Mouse (Mus musculus) kidney, postnatal 0 days (tissue): ENCODE measurements at regions not wholly inside any gene's neighbourhood (a gene's known extent, or its start where the extent isn't known, plus 50 kb on each side); places are given as distances from the start of the nearest gene placed in this dataset.

Experiments
- ATAC-seq: fragments of 200-750 bp; cut with Nextera tagmentation; replicated peaks from 2 replicates; pipeline ENCODE4 v1.8.0; 2017; ENCODE audit warnings: low read depth, moderate number of reproducible peaks, moderate TSS enrichment, moderate library complexity; ENCODE audit not compliant: low FRiP score
- DNase-seq: peaks from one replicate; pipeline ENCODE4 v3.0.0-alpha.2; 2016; ENCODE audit warnings: low spot score
- H3K27ac ChIP-seq: fragments of 300-500 bp; sonication (generic); 2 replicates; pipeline ENCODE4 v1.5.1; 2014; ENCODE audit warnings: mild to moderate bottlenecking
- H3K27me3 ChIP-seq: fragments of 300-500 bp; sonication (generic); 2 replicates; pipeline ENCODE4 v1.6.1; 2014; ENCODE audit warnings: low read length, mixed read lengths; ENCODE audit not compliant: insufficient read depth
- H3K36me3 ChIP-seq: fragments of 300-500 bp; sonication (generic); 2 replicates; pipeline ENCODE4 v1.6.1; 2014; ENCODE audit warnings: low read length, mixed read lengths; ENCODE audit not compliant: insufficient read depth
- H3K4me1 ChIP-seq: fragments of 300-500 bp; sonication (generic); replicated peaks from 2 replicates; pipeline ENCODE4 v1.6.1; 2014; ENCODE audit warnings: antibody characterized with exemption, low read length, mixed read lengths; ENCODE audit not compliant: insufficient read depth
- H3K4me2 ChIP-seq: fragments of 300-500 bp; sonication (generic); 2 replicates; pipeline ENCODE4 v1.6.1; 2014; ENCODE audit warnings: mild to moderate bottlenecking, low read length, moderate library complexity, mixed read lengths
- H3K4me3 ChIP-seq: fragments of 300-500 bp; sonication (generic); replicated peaks from 2 replicates; pipeline ENCODE4 v1.5.1; 2014; ENCODE audit warnings: low read depth, low read length
- H3K9ac ChIP-seq: fragments of 300-500 bp; sonication (generic); 2 replicates; pipeline ENCODE4 v1.6.1; 2014; ENCODE audit warnings: low read depth, low read length
- H3K9me3 ChIP-seq: fragments of 300-500 bp; sonication (generic); replicated peaks from 2 replicates; pipeline ENCODE4 v1.6.1; 2016; ENCODE audit warnings: low read length, inconsistent platforms, mixed read lengths
- CTCF ChIP-seq: IDR thresholded peaks from 2 replicates; pipeline ENCODE4 v1.5.1; 2016; ENCODE audit warnings: antibody characterized with exemption, low read depth, mild to moderate bottlenecking, moderate library complexity
- WGBS: fragments of 180-500 bp; shearing (Covaris S2); extraction: QIAGEN DNeasy Blood & Tissue Kit; methylation state at CpG from one replicate; pipeline ENCODE4 v1.1.7; 2014; 5-methylcytosine and 5-hydroxymethylcytosine counted together

DNA sequence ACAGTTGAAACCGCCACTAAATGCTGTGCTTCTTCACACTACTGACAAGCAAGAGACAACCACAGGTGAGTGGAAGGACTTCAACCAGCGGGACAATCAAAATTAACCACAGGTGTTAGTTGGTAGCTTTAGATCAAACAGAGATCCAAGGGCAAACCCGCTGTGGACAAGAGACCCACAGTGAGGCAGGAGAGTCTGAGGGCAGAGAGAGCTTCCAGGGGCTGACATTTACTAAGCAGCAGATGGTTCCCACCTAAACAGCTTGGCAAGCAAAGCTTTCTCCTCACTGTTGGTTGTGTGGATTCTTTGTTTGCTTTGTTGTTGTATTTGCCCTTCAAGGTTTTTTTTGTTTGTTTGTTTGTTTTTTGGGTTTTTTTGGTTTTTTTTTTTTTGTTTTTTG is 227.9 kb upstream of the Akirin2 start:
- Histone ChIP-seq H3K4me3 (no peak overlapping the region), H3K27ac (no peak overlapping the region), H3K36me3 (no peaks in the 10 kb centered on the region), H3K9me3 (no peaks in the 10 kb centered on the region), H3K4me1 (no peaks in the 10 kb centered on the region), H3K27me3 (no peaks in the 10 kb centered on the region), H3K9ac (no peak overlapping the region), H3K4me2 (no peak overlapping the region)
- ATAC-seq (no peak), DNase-seq (no peak)
- TF ChIP-seq CTCF: no peak
- WGBS: 72% methylated on average over 3 of the region's 3 CpGs

- Histone ChIP-seq H3K4me3 (no peak overlapping the region), H3K9me3 (no peaks in the 10 kb centered on the region), H3K4me1 (no peaks in the 10 kb centered on the region), H3K27ac (no peak overlapping the region), H3K4me2 (no peak overlapping the region), H3K36me3 (no peaks in the 10 kb centered on the region), H3K27me3 (no peaks in the 10 kb centered on the region), H3K9ac (no peak overlapping the region)
- DNase-seq: no peak
- TF ChIP-seq CTCF: no peak
- WGBS: 83% methylated on average over 19 of the region's 19 CpGs
- no peak for ATAC-seq
Measured at GRCm38 (mm10) chr4:34328151-34328785, 222.5 kb upstream of the Akirin2 start.

GRCm38 (mm10) chr4:34336971-34337797 is 213.6 kb upstream of the Akirin2 start:
- H3K27ac ChIP-seq: no peak overlapping the region
- no peak overlapping the region for H3K4me3 ChIP-seq
- TF ChIP-seq CTCF: no peak
- 48% methylated on average over 14 of the region's 14 CpGs for WGBS
- ATAC-seq (no peak), DNase-seq (peak; percentile 21)
- H3K9ac ChIP-seq: no peak overlapping the region
- H3K9me3 ChIP-seq: no peaks in the 10 kb centered on the region
- no peaks in the 10 kb centered on the region for H3K4me1 ChIP-seq
- 0 out of 2 replicates have a peak overlapping the region, but pooled peaks have one; percentile 19 for H3K4me2 ChIP-seq
- no peaks in the 10 kb centered on the region for H3K36me3 ChIP-seq
- H3K27me3 ChIP-seq: no peaks in the 10 kb centered on the region

- no peak for ATAC-seq
- no peaks in the 10 kb centered on the region for H3K4me1 ChIP-seq
- H3K36me3 ChIP-seq: no peaks in the 10 kb centered on the region
- DNase-seq: no peak
- no peak overlapping the region for H3K9ac ChIP-seq
- no peaks in the 10 kb centered on the region for H3K9me3 ChIP-seq
- no peak overlapping the region for H3K27ac ChIP-seq
- no peak for TF ChIP-seq CTCF
- no peak overlapping the region for H3K4me2 ChIP-seq
- H3K27me3 ChIP-seq: no peaks in the 10 kb centered on the region
- WGBS: 82% methylated on average over 13 of the region's 13 CpGs
- no peak overlapping the region for H3K4me3 ChIP-seq
Measured at GRCm38 (mm10) chr4:34337852-34338251, 212.9 kb upstream of the Akirin2 start.

DNA sequence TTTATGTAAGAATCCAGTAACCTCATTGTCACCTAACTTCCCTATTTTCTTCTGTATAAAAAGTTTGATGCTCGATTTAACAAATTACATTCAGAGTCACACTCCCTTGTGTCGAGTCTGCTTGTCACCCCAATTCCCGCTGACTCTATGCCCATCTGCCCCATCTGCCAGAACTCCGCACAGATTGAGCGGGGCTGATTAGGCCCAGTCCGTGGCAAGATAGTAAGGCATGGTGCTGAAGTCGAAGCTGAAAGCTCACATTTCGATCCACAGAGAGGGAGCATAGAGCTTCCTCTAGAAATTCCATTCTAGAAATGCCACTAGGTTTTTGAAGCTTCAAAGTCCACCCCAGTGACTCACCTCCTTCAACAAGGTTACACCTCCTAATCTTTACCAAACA is 210.7 kb upstream of the Akirin2 start:
- H3K4me2 ChIP-seq: no peak overlapping the region
- no peak for DNase-seq
- H3K4me1 ChIP-seq: no peaks in the 10 kb centered on the region
- H3K9me3 ChIP-seq: no peaks in the 10 kb centered on the region
- no peak overlapping the region for H3K4me3 ChIP-seq
- no peaks in the 10 kb centered on the region for H3K27me3 ChIP-seq
- 90% methylated on average over 8 of the region's 8 CpGs for WGBS
- no peak for ATAC-seq
- H3K27ac ChIP-seq: no peak overlapping the region
- no peak overlapping the region for H3K9ac ChIP-seq
- no peak for TF ChIP-seq CTCF
- no peaks in the 10 kb centered on the region for H3K36me3 ChIP-seq

DNA sequence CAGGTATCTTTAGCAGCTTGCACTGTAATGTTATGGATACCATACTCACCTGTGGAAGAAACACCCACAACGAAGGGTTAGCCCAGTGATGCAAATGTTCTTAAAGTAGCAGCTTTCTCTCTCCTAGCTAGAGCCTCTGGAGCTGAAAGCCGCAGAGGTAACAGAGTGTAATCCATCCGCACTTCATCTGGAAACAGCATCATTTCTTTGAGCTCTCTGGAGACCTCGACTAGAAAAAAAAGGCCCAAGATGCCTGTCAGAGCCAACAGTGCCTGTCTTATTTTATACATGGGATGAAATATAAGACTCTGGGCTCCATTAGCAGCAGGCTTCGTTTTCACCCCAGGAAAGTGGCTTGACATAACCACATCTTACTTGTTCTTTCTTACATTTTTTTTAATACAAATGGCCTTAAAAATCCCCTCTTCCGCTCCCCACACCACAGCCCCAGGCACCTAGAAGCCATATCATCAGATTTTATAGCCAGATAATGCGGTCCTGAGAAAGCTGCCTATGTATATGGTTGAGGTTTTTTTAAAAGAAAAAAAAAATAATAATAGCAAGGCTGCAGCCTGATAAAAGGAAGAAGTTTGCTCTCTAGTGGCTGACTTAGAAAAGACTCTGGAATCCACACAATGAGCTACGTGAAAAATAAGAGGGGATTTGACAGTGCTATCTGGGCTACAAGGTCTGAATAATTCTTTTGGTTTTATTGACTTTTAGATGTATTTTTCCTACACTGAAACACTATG is 179.3 kb upstream of the Akirin2 start:
- Histone ChIP-seq H3K9me3 (no peaks in the 10 kb centered on the region), H3K4me3 (no peak overlapping the region), H3K27ac (no peak overlapping the region), H3K4me2 (no peak overlapping the region), H3K4me1 (no peaks in the 10 kb centered on the region), H3K36me3 (no peaks in the 10 kb centered on the region), H3K27me3 (no peaks in the 10 kb centered on the region), H3K9ac (no peak overlapping the region)
- peak; percentile 55 for TF ChIP-seq CTCF
- ATAC-seq (no peak), DNase-seq (peak; percentile 70)
- 39% methylated on average over 8 of the region's 8 CpGs for WGBS
